Mouse (Mus musculus): ENCODE results near the gene Uqcrh.

Gene Uqcrh

GRCm38 (mm10) chr4:116057559-116057958 lies 17.3 kb downstream of the Uqcrh start:
- DNase-seq (ENCODE audit: low spot score in 2 of 2), result no peak

- peak; percentile 82 to 85 for DNase-seq (ENCODE audit: low spot score in 2 of 2)
Measured at GRCm38 (mm10) chr4:116053399-116053961, 21.4 kb downstream of the Uqcrh start, which contains the start of gene Nsun4. Gene Nsun4 (minus strand): TSS chr4:116053876.

- DNase-seq (ENCODE audit: low spot score in 2 of 2), result peak in 1 of 2 experiments; percentile 20
Measured at GRCm38 (mm10) chr4:116052526-116053293, 22.2 kb downstream of the Uqcrh start.

- DNase-seq (ENCODE audit: low spot score in 2 of 2), result no peak
Measured at GRCm38 (mm10) chr4:116049211-116049610, 25.7 kb downstream of the Uqcrh start.

GRCm38 (mm10) chr4:116048130-116048920 lies 26.5 kb downstream of the Uqcrh start:
- no peak for DNase-seq (ENCODE audit: low spot score in 2 of 2)

GRCm38 (mm10) chr4:116047681-116048080 lies 27.2 kb downstream of the Uqcrh start:
- no peak for DNase-seq (ENCODE audit: low spot score in 2 of 2)

- no peak for DNase-seq (ENCODE audit: low spot score in 2 of 2)
Measured at GRCm38 (mm10) chr4:116046604-116047003, 28.3 kb downstream of the Uqcrh start.

- no peak for DNase-seq (ENCODE audit: low spot score in 2 of 2)
Measured at GRCm38 (mm10) chr4:116042186-116042585, 32.7 kb downstream of the Uqcrh start.

- no peak for DNase-seq (ENCODE audit: low spot score in 2 of 2)
Measured at GRCm38 (mm10) chr4:116040466-116040865, 34.4 kb downstream of the Uqcrh start.

GRCm38 (mm10) chr4:116033374-116033773 lies 41.5 kb downstream of the Uqcrh start:
- DNase-seq (ENCODE audit: low spot score in 2 of 2), result no peak

GRCm38 (mm10) chr4:116032906-116033305 lies 42.0 kb downstream of the Uqcrh start:
- DNase-seq (ENCODE audit: low spot score in 2 of 2), result no peak

GRCm38 (mm10) chr4:116017902-116018746 lies 56.7 kb downstream of the Uqcrh start, which contains the start of gene Faah:
Gene Faah (minus strand): TSS chr4:116017926.
- no peak for DNase-seq (ENCODE audit: low spot score in 2 of 2)

GRCm38 (mm10) chr4:116017300-116017901 lies 57.5 kb downstream of the Uqcrh start:
- peak; percentile 51 to 74 for DNase-seq (ENCODE audit: low spot score in 2 of 2)

All from frontal cortex, postnatal 10 days (tissue).